Comparison of ENCODE assay signal across 8 mouse cellular contexts in the genomic region with DNA sequence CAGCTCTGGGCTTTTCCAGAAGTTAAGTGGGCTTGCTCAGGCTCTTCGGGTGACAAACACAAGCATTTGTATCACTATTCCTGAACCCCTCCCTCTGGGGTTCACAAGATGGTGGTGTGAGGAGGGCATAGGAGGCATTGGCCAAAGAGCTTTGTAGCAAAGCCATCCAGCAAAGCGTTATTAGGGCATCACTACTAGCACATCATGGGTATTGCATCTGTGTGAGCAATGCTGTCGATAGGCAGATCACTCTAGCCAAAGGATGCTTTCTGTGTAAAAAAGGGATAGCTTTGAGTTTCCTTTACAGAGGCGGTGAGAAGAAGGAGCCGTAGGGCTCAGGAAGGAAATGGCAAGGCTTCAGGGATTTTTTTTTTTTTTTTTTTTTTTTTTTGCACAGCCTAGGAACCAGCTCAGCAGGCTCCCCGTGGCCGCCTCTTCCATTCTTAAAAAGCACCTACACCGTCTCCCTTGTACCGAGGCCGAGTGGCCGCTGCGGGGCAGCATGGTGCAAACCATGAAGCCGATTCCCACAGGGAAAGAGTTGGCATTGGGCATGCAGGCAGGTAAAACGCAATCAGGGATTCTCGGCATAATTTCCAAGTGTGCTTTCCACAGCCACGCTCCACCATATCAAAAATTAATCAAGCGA. TPM values are rescaled to one million over a fixed set of nuclear protein-coding genes. Genes with fewer than 3 reads are reported as not detected.
DNase-seq lines count a peak whose midpoint lies in the region; ATAC-seq and TF ChIP-seq lines count a peak whose summit lies in the region.

No protein-coding gene starts in this region.

- H3K4me1 ChIP-seq in hindbrain, embryonic 11.5 days (replicated peaks; ENCODE audit: control insufficient read depth, insufficient read depth, low read length): no peaks in the 10 kb centered on the region
- H3K4me1 ChIP-seq in lung, postnatal 0 days (ENCODE audit: insufficient read depth, low read depth, low read length): no peaks in the 10 kb centered on the region

- H3K27ac ChIP-seq in hindbrain, embryonic 11.5 days (ENCODE audit: low read depth, low read length): no peak overlapping the region
- H3K27ac ChIP-seq in lung, postnatal 0 days (ENCODE audit: low read length): no peak overlapping the region

- H3K36me3 ChIP-seq in hindbrain, embryonic 11.5 days (ENCODE audit: control insufficient read depth, insufficient read depth, low read length): no peaks in the 10 kb centered on the region
- no peaks in the 10 kb centered on the region for H3K36me3 ChIP-seq in lung, postnatal 0 days (ENCODE audit: insufficient read depth, low read length)

- 16% methylated on average over 17 of the region's 17 CpGs for WGBS in hindbrain, embryonic 11.5 days
- WGBS in lung, postnatal 0 days: 12% methylated on average over 17 of the region's 17 CpGs

- ATAC-seq in hindbrain, embryonic 11.5 days (ENCODE audit: low FRiP score): no peak
- ATAC-seq in lung, postnatal 0 days: peak; percentile 86

- no peak for TF ChIP-seq EP300 in lung, postnatal 0 days (IDR thresholded peaks at IDR 0.05)

- H3K9ac ChIP-seq in hindbrain, embryonic 11.5 days (ENCODE audit: low read depth, low read length): no peak overlapping the region
- no peak overlapping the region for H3K9ac ChIP-seq in lung, postnatal 0 days (replicated peaks; ENCODE audit: low read depth)

- TF ChIP-seq CTCF in lung, postnatal 0 days (IDR thresholded peaks at IDR 0.05): peak; percentile 89

- peak; percentile 60 for DNase-seq in adipocyte (ENCODE audit: low spot score)
- peak; percentile 80 for DNase-seq in cerebellum, adult 9-11 months
- DNase-seq in frontal cortex, adult 2 months (ENCODE audit: extremely low spot score in 1 of 2, low spot score in 1 of 2): peak; percentile 75 to 94
- peak; percentile 82 for DNase-seq in hindbrain, embryonic 11.5 days (ENCODE audit: low spot score)
- peak; percentile 77 for DNase-seq in layer of hippocampus, adult 9-11 months
- peak; percentile 85 for DNase-seq in lung, postnatal 0 days (ENCODE audit: low spot score)
- peak; percentile 91 to 93 for DNase-seq in right cerebral cortex, postnatal 10 days (ENCODE audit: low spot score in 2 of 2)
- no peak for DNase-seq in spleen, adult 12 weeks (ENCODE audit: low spot score)

- no peaks in the 10 kb centered on the region for H3K27me3 ChIP-seq in hindbrain, embryonic 11.5 days (ENCODE audit: control insufficient read depth, insufficient read depth, low read length)
- H3K27me3 ChIP-seq in lung, postnatal 0 days (replicated peaks; ENCODE audit: insufficient read depth, low read length): peaks cover 5% of the 10 kb centered on the region

- no peak overlapping the region for H3K4me3 ChIP-seq in hindbrain, embryonic 11.5 days (ENCODE audit: low read depth, low read length)
- H3K4me3 ChIP-seq in lung, postnatal 0 days (ENCODE audit: low read depth, low read length): no peak overlapping the region

- no peaks in the 10 kb centered on the region for H3K9me3 ChIP-seq in hindbrain, embryonic 11.5 days (ENCODE audit: control insufficient read depth, low read length)
- H3K9me3 ChIP-seq in lung, postnatal 0 days (ENCODE audit: low read length): no peaks in the 10 kb centered on the region

- no peak overlapping the region for H3K4me2 ChIP-seq in hindbrain, embryonic 11.5 days (replicated peaks; ENCODE audit: low read depth, low read length)
- H3K4me2 ChIP-seq in lung, postnatal 0 days (replicated peaks; ENCODE audit: low read depth, low read length): no peak overlapping the region

RNA-seq across cellular contexts. Expression of a gene that starts 26.2 kb away (rescaled TPM):
- 26.9 and 30.9 TPM in 2 replicates for polyA plus RNA-seq in frontal cortex, adult 2 months (2012; rRNA removed)
- 14.6 and 17.0 TPM in 2 replicates for polyA plus RNA-seq in hindbrain, embryonic 11.5 days (2014; fragmentation: Nextera tagmentation; extraction: Ambion mirVana)
- 23.9 and 28.6 TPM in 2 replicates for polyA plus RNA-seq in lung, postnatal 0 days (2015; fragmentation: Nextera tagmentation; extraction: Ambion mirVana)
